Mouse (Mus musculus): ENCODE data around the gene Grem2.

- TF ChIP-seq CTCF (conservative IDR thresholded peaks at IDR 0.05; ENCODE audit: low read length): no peak
- TF ChIP-seq POU5F1 (IDR thresholded peaks at IDR 0.05; ENCODE audit: borderline replicate concordance, low read length): no peak
- TF ChIP-seq NANOG (IDR thresholded peaks at IDR 0.05; ENCODE audit: borderline replicate concordance, low read length): no peak
These were observed 33.5 kb downstream of the Grem2 start for GRCm38 (mm10) chr1:174888073-174888472.
